Mouse (Mus musculus) gastrocnemius, postnatal 36 days (tissue): Measurements from ENCODE around the gene Gm49486. TPM values are rescaled to one million over a fixed set of nuclear protein-coding genes. Genes with fewer than 3 reads are reported as not detected.

ENCODE experiments used
- DNase-seq, 2 experiments: peaks; one replicate each; pipeline ENCODE4 v3.0.0; 2022
- intact Hi-C: fragments of 180-260 bp; cut with DNase I; formaldehyde crosslinking; loops from one replicate; pipeline ENCODE4 v1.15.1; 2025
- total RNA-seq, 2 experiments: library from RNA; stranded (reverse); gene quantifications; 2 replicates each; pipeline ENCODE4 v1.2.3; 2021

Gene Gm49486
- total RNA-seq, 2 experiments from 2014 or later, result 0.46 TPM; not detected in 1

DNA sequence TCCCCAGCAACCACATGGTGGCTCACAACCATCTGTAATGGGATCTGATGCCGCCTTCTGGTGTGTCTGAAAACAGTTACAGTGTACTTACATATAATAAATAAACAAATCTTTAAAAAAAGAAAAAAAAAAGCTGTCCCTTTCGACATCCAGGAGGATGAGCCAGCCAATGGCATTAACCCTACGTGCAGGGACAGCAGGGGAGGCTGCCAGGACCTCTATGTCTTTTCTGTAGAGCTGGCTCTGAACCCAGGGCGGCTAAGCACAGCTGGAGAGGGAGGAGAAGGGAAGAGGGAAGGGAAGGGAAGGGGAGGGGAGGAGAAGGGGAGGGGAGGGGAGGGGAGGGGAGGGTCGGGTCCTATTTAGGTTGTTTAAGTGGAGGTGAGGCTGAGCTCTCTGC lies 75.6 kb downstream of the Gm49486 start:
- DNase-seq, result no peak
- intact Hi-C loops, result no loop called here

GRCm38 (mm10) chr15:79306043-79306637 lies 76.9 kb downstream of the Gm49486 start:
- DNase-seq, result no peak

More at GRCm38 (mm10) chr15:79306043-79306637, 76.9 kb downstream of the Gm49486 start:
- intact Hi-C loops, result no loop called here

Other genes starting within 250 kb of the Gm49486 start
- gene H1f0, start 200.9 kb upstream of the Gm49486 start, total RNA-seq, result 10 to 100 TPM; 71.1 to 87.4 TPM
- not detected for gene Galr3, start 187.5 kb upstream of the Gm49486 start, total RNA-seq
- 1 to 10 TPM; 2.7 to 4.3 TPM for gene Ankrd54, start 166.5 kb upstream of the Gm49486 start, total RNA-seq
- gene Eif3l, start 154.2 kb upstream of the Gm49486 start, total RNA-seq, result 10 to 100 TPM; 46.6 to 52.6 TPM
- gene Micall1, start 120.5 kb upstream of the Gm49486 start, total RNA-seq, result 10 to 100 TPM; 11.8 to 13.5 TPM
- gene Polr2f, start 88.4 kb upstream of the Gm49486 start, total RNA-seq, result 10 to 100 TPM; 65.9 to 67.1 TPM
- gene 1700088E04Rik, start 88.1 kb upstream of the Gm49486 start, total RNA-seq, result 1 to 10 TPM in 1 of 2 experiments, under 1 TPM in 1; 0.66 to 1.2 TPM
- 1 to 10 TPM in 1 of 2 experiments, under 1 TPM in 1; 0.97 to 1.8 TPM for gene Sox10, start 64.2 kb upstream of the Gm49486 start, total RNA-seq
- gene Pick1, start 218 bp upstream of the Gm49486 start, total RNA-seq, result 10 to 100 TPM; 26.9 to 30.9 TPM
- gene Slc16a8, start 25.4 kb downstream of the Gm49486 start, total RNA-seq, result under 1 TPM in 1 of 2 experiments, not detected in 1; 0.18 TPM
- gene Baiap2l2, start 56.1 kb downstream of the Gm49486 start, total RNA-seq, result 1 to 10 TPM; 1.0 to 1.5 TPM
- gene Pla2g6, start 99.0 kb downstream of the Gm49486 start, total RNA-seq, result 10 to 100 TPM; 15.2 to 16.1 TPM
- gene Maff, start 117.2 kb downstream of the Gm49486 start, total RNA-seq, result 1 to 10 TPM; 3.4 to 4.0 TPM
- gene Tmem184b, start 174.2 kb downstream of the Gm49486 start, total RNA-seq, result 10 to 100 TPM; 23.2 to 30.0 TPM
- gene Csnk1e, start 226.2 kb downstream of the Gm49486 start, total RNA-seq, result 10 to 100 TPM; 46.7 to 50.7 TPM